Mouse (Mus musculus) embryonic facial prominence, embryonic 15.5 days (tissue): ENCODE measurements at regions not wholly inside any gene's neighbourhood (a gene's known extent, or its start where the extent isn't known, plus 50 kb on each side); places are given as distances from the start of the nearest gene placed in this dataset.

Experiments used
- ATAC-seq: fragments of 200-750 bp; cut with Nextera tagmentation; 2 replicates; pipeline ENCODE4 v1.8.0; 2017; ENCODE audit warnings: low read depth, moderate TSS enrichment; ENCODE audit not compliant: insufficient number of reproducible peaks, low FRiP score, low TSS enrichment
- H3K27ac ChIP-seq: fragments of 300-500 bp; sonication (generic); replicated peaks from 2 replicates; pipeline ENCODE4 v1.5.1; 2015; ENCODE audit warnings: mild to moderate bottlenecking, inconsistent platforms
- H3K27me3 ChIP-seq: fragments of 300-500 bp; sonication (generic); 2 replicates; pipeline ENCODE4 v1.6.1; 2015; ENCODE audit warnings: inconsistent platforms
- H3K36me3 ChIP-seq: fragments of 300-500 bp; sonication (generic); 2 replicates; pipeline ENCODE4 v1.6.1; 2015; ENCODE audit warnings: mild to moderate bottlenecking, inconsistent platforms
- H3K4me1 ChIP-seq: fragments of 300-500 bp; sonication (generic); 2 replicates; pipeline ENCODE4 v1.6.1; 2015; ENCODE audit warnings: inconsistent platforms
- H3K4me2 ChIP-seq: fragments of 300-500 bp; sonication (generic); replicated peaks from 2 replicates; pipeline ENCODE4 v1.6.1; 2015; ENCODE audit warnings: mild to moderate bottlenecking, inconsistent platforms
- H3K4me3 ChIP-seq: fragments of 300-500 bp; sonication (generic); replicated peaks from 2 replicates; pipeline ENCODE4 v1.5.1; 2015; ENCODE audit warnings: mild to moderate bottlenecking, inconsistent platforms
- H3K9ac ChIP-seq: fragments of 300-500 bp; sonication (generic); 2 replicates; pipeline ENCODE4 v1.6.1; 2015; ENCODE audit warnings: inconsistent platforms
- H3K9me3 ChIP-seq: fragments of 300-500 bp; sonication (generic); replicated peaks from 2 replicates; pipeline ENCODE4 v1.6.1; 2016; ENCODE audit warnings: inconsistent platforms

DNA sequence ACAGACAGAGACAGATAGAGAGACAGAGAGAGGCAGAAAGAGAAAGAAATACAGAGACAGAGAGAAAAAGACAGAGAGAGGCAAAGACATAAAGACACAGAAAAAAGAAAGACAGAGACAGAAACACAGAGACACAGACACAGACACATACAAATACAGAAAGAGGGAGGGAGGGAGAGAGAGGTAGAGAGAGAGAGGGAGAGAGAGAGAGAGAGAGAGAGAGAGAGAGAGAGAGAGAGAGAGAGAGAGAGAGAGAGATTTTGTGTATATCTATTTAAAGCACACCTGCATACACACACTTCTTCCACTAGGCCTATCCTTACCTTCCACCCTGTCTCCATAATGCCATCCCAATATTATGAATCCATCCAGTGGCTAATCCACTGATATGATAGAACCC, 261.8 kb upstream of the Setmar start:
- Histone ChIP-seq H3K9me3 (no peaks in the 10 kb centered on the region), H3K4me1 (no peaks in the 10 kb centered on the region), H3K4me2 (no peak overlapping the region), H3K27me3 (no peaks in the 10 kb centered on the region), H3K4me3 (no peak overlapping the region), H3K27ac (no peak overlapping the region), H3K36me3 (no peaks in the 10 kb centered on the region), H3K9ac (no peak overlapping the region)
- ATAC-seq, result no peak
